Mouse (Mus musculus) midbrain, embryonic 14.5 days (tissue): ENCODE data around the gene Zbtb8a. TPM values are rescaled to one million over a fixed set of nuclear protein-coding genes. Genes with fewer than 3 reads are reported as not detected.
A peak's percentile ranks its signal among the peaks of the same experiment; 100 is the strongest.
"Not testable (repeated sequence)": the region's sequence is repeated elsewhere in the genome, so short reads cannot be mapped to it uniquely, and the experiment has no call there.

Experiments used
- ATAC-seq: fragments of 200-750 bp; cut with Nextera tagmentation; 2 replicates; pipeline ENCODE4 v1.8.0; 2017; ENCODE audit warnings: moderate number of reproducible peaks, moderate library complexity; ENCODE audit not compliant: low FRiP score, low TSS enrichment
- DNase-seq: peaks from one replicate; pipeline ENCODE4 v3.0.0-alpha.2; 2015
- H3K27ac ChIP-seq: fragments of 300-500 bp; sonication (generic); replicated peaks from 2 replicates; pipeline ENCODE4 v1.5.1; 2014; ENCODE audit warnings: mild to moderate bottlenecking, low read depth, low read length, moderate library complexity
- H3K27me3 ChIP-seq: fragments of 300-500 bp; sonication (generic); 2 replicates; pipeline ENCODE4 v1.6.1; 2014; ENCODE audit warnings: low read length, control low read depth, mixed read lengths; ENCODE audit not compliant: control insufficient read depth, insufficient read depth
- H3K36me3 ChIP-seq: fragments of 300-500 bp; sonication (generic); 2 replicates; pipeline ENCODE4 v1.6.1; 2014; ENCODE audit warnings: low read length, control low read depth; ENCODE audit not compliant: control insufficient read depth, insufficient read depth
- H3K4me1 ChIP-seq: fragments of 300-500 bp; sonication (generic); 2 replicates; pipeline ENCODE4 v1.6.1; 2014; ENCODE audit warnings: mild to moderate bottlenecking, antibody characterized with exemption, low read length, control low read depth; ENCODE audit not compliant: control insufficient read depth, insufficient read depth
- H3K4me2 ChIP-seq: fragments of 300-500 bp; sonication (generic); 2 replicates; pipeline ENCODE4 v1.6.1; 2014; ENCODE audit warnings: mild to moderate bottlenecking, low read length, moderate library complexity
- H3K4me3 ChIP-seq: fragments of 300-500 bp; sonication (generic); replicated peaks from 2 replicates; pipeline ENCODE4 v1.5.1; 2014; ENCODE audit warnings: low read depth, low read length
- H3K9ac ChIP-seq: fragments of 300-500 bp; sonication (generic); replicated peaks from 2 replicates; pipeline ENCODE4 v1.6.1; 2014; ENCODE audit warnings: mild to moderate bottlenecking, low read length, moderate library complexity
- H3K9me3 ChIP-seq: fragments of 300-500 bp; sonication (generic); 2 replicates; pipeline ENCODE4 v1.6.1; 2016; ENCODE audit warnings: low read length, control low read depth, mixed read lengths; ENCODE audit not compliant: control insufficient read depth
- WGBS: fragments of 180-500 bp; shearing (Covaris S2); extraction: QIAGEN DNeasy Blood & Tissue Kit; methylation state at CpG from one replicate; pipeline ENCODE4 v1.1.7; 2014; 5-methylcytosine and 5-hydroxymethylcytosine counted together
- polyA plus RNA-seq: library from polyadenylated mRNA; unstranded; fragments of >200 nt; fragmentation: Nextera tagmentation; extraction: Ambion mirVana; gene quantifications from 2 replicates; pipeline ENCODE4 v1.2.1, GENCODE M21; 2014

Gene Zbtb8a
- polyA plus RNA-seq, result 12.4 and 13.3 TPM in 2 replicates

- Histone ChIP-seq H3K9me3 (no peaks in the 10 kb centered on the region), H3K27me3 (peaks cover 5% of the 10 kb centered on the region; the same call in 1 of the 2 replicates), H3K27ac (peak within 1 kb of the TSS; percentile 92), H3K4me1 (0 out of 2 replicates have a peak, but pooled peaks cover 12% of the 10 kb centered on the region), H3K4me2 (peak within 1 kb of the TSS; percentile 65), H3K36me3 (no peaks in the 10 kb centered on the region), H3K9ac (peak within 1 kb of the TSS; percentile 91), H3K4me3 (peak within 1 kb of the TSS; percentile 68)
- peak; percentile 48 for ATAC-seq
- WGBS, result 1% methylated on average over 60 of the region's 65 CpGs
- peak; percentile 88 for DNase-seq
Observed at GRCm38 (mm10) chr4:129377601-129378390, at the start of gene Zbtb8a. TSS of gene Zbtb8a (minus strand) at chr4:129378116.

- Histone ChIP-seq H3K9ac (no peak overlapping the region), H3K27me3 (no peaks in the 10 kb centered on the region), H3K9me3 (no peaks in the 10 kb centered on the region), H3K4me2 (no peak overlapping the region), H3K4me3 (no peak overlapping the region), H3K27ac (no peak overlapping the region), H3K4me1 (no peaks in the 10 kb centered on the region), H3K36me3 (no peaks in the 10 kb centered on the region)
- DNase-seq (no peak), ATAC-seq (no peak)
- WGBS, result 78% methylated on average over 5 of the region's 5 CpGs
Observed at GRCm38 (mm10) chr4:129418321-129418720, 40.4 kb upstream of the Zbtb8a start.

GRCm38 (mm10) chr4:129416478-129416877, 38.6 kb upstream of the Zbtb8a start:
- H3K27ac ChIP-seq, result no peak overlapping the region
- H3K4me1 ChIP-seq, result no peaks in the 10 kb centered on the region
- WGBS, result 90% methylated on average over 5 of the region's 5 CpGs
- H3K4me3 ChIP-seq, result no peak overlapping the region
- DNase-seq (no peak), ATAC-seq (no peak)
- no peak overlapping the region for H3K9ac ChIP-seq
- no peaks in the 10 kb centered on the region for H3K36me3 ChIP-seq
- no peaks in the 10 kb centered on the region for H3K27me3 ChIP-seq
- no peaks in the 10 kb centered on the region for H3K9me3 ChIP-seq
- no peak overlapping the region for H3K4me2 ChIP-seq

- WGBS, result 94% methylated on average over 5 of the region's 5 CpGs
- no peaks in the 10 kb centered on the region for H3K9me3 ChIP-seq
- no peak overlapping the region for H3K4me2 ChIP-seq
- no peak overlapping the region for H3K9ac ChIP-seq
- no peak overlapping the region for H3K4me3 ChIP-seq
- H3K4me1 ChIP-seq, result no peaks in the 10 kb centered on the region
- DNase-seq, result no peak
- no peak for ATAC-seq
- no peak overlapping the region for H3K27ac ChIP-seq
- H3K36me3 ChIP-seq, result no peaks in the 10 kb centered on the region
- H3K27me3 ChIP-seq, result no peaks in the 10 kb centered on the region
Observed at GRCm38 (mm10) chr4:129415892-129416291, 38.0 kb upstream of the Zbtb8a start.

- Histone ChIP-seq H3K27ac (no peak overlapping the region), H3K4me3 (no peak overlapping the region), H3K4me2 (no peak overlapping the region), H3K9me3 (no peaks in the 10 kb centered on the region), H3K9ac (no peak overlapping the region), H3K27me3 (no peaks in the 10 kb centered on the region), H3K36me3 (no peaks in the 10 kb centered on the region), H3K4me1 (0 out of 2 replicates have a peak, but pooled peaks cover 2% of the 10 kb centered on the region)
- no peak for ATAC-seq
- DNase-seq, result no peak
Observed at GRCm38 (mm10) chr4:129410991-129411390, 33.1 kb upstream of the Zbtb8a start.

GRCm38 (mm10) chr4:129410532-129410931, 32.6 kb upstream of the Zbtb8a start:
- H3K27me3 ChIP-seq, result not testable (repeated sequence)
- 91% methylated on average over 3 of the region's 3 CpGs for WGBS

GRCm38 (mm10) chr4:129406447-129406846, 28.5 kb upstream of the Zbtb8a start:
- DNase-seq (peak; percentile 70), ATAC-seq (no peak)
- H3K27ac ChIP-seq, result 0 out of 2 replicates have a peak overlapping the region, but pooled peaks have one; percentile 8
- peak overlapping the region; percentile 35 for H3K4me3 ChIP-seq
- 0 out of 2 replicates have a peak, but pooled peaks cover 2% of the 10 kb centered on the region for H3K4me1 ChIP-seq
- 2% methylated on average over 25 of the region's 25 CpGs for WGBS
- no peaks in the 10 kb centered on the region for H3K27me3 ChIP-seq
- peak overlapping the region; percentile 52 for H3K9ac ChIP-seq
- H3K9me3 ChIP-seq, result no peaks in the 10 kb centered on the region
- H3K36me3 ChIP-seq, result no peaks in the 10 kb centered on the region
- peak overlapping the region; percentile 59 for H3K4me2 ChIP-seq

More at GRCm38 (mm10) chr4:129410532-129410931, 32.6 kb upstream of the Zbtb8a start:
- H3K4me3 ChIP-seq, H3K27ac ChIP-seq, H3K9ac ChIP-seq, DNase-seq, H3K36me3 ChIP-seq, H3K9me3 ChIP-seq, H3K4me2 ChIP-seq, H3K4me1 ChIP-seq, ATAC-seq: not testable (repeated sequence)

GRCm38 (mm10) chr4:129399813-129400212, 21.9 kb upstream of the Zbtb8a start:
- no peak overlapping the region for H3K9ac ChIP-seq
- no peaks in the 10 kb centered on the region for H3K4me1 ChIP-seq
- WGBS, result 79% methylated on average over 4 of the region's 4 CpGs
- H3K27me3 ChIP-seq, result no peaks in the 10 kb centered on the region
- no peaks in the 10 kb centered on the region for H3K9me3 ChIP-seq
- ATAC-seq (no peak), DNase-seq (no peak)
- no peak overlapping the region for H3K27ac ChIP-seq
- H3K4me2 ChIP-seq, result no peak overlapping the region
- H3K4me3 ChIP-seq, result no peak overlapping the region
- H3K36me3 ChIP-seq, result no peaks in the 10 kb centered on the region

GRCm38 (mm10) chr4:129396960-129397359, 19.0 kb upstream of the Zbtb8a start:
- Histone ChIP-seq H3K4me2 (no peak overlapping the region), H3K4me3 (no peak overlapping the region), H3K36me3 (no peaks in the 10 kb centered on the region), H3K27me3 (no peaks in the 10 kb centered on the region), H3K27ac (no peak overlapping the region), H3K9me3 (no peaks in the 10 kb centered on the region), H3K9ac (no peak overlapping the region), H3K4me1 (no peaks in the 10 kb centered on the region)
- no peak for DNase-seq
- ATAC-seq, result no peak
- 89% methylated on average over 3 of the region's 3 CpGs for WGBS
